Mouse (Mus musculus) heart, embryonic 15.5 days (tissue): ENCODE results near the gene Prr22. TPM values are rescaled to one million over a fixed set of nuclear protein-coding genes. Genes with fewer than 3 reads are reported as not detected.

Source experiments
- ATAC-seq: fragments of 200-750 bp; cut with Nextera tagmentation; replicated peaks from 2 replicates; pipeline ENCODE4 v1.8.0; 2017; ENCODE audit warnings: low read depth, moderate TSS enrichment; ENCODE audit not compliant: insufficient number of reproducible peaks, insufficient read depth, low FRiP score
- H3K27ac ChIP-seq: fragments of 300-500 bp; sonication (generic); 2 replicates; pipeline ENCODE4 v1.5.1; 2015; ENCODE audit warnings: mild to moderate bottlenecking, inconsistent platforms
- H3K27me3 ChIP-seq: fragments of 300-500 bp; sonication (generic); 2 replicates; pipeline ENCODE4 v1.6.1; 2015; ENCODE audit warnings: inconsistent platforms
- H3K36me3 ChIP-seq: fragments of 300-500 bp; sonication (generic); 2 replicates; pipeline ENCODE4 v1.6.1; 2015; ENCODE audit warnings: mild to moderate bottlenecking, inconsistent platforms
- H3K4me1 ChIP-seq: fragments of 300-500 bp; sonication (generic); replicated peaks from 2 replicates; pipeline ENCODE4 v1.6.1; 2015; ENCODE audit warnings: inconsistent platforms
- H3K4me2 ChIP-seq: fragments of 300-500 bp; sonication (generic); 2 replicates; pipeline ENCODE4 v1.6.1; 2015; ENCODE audit warnings: inconsistent platforms, mild to moderate bottlenecking, moderate library complexity
- H3K4me3 ChIP-seq: fragments of 300-500 bp; sonication (generic); 2 replicates; pipeline ENCODE4 v1.5.1; 2015; ENCODE audit warnings: mild to moderate bottlenecking, inconsistent platforms
- H3K9ac ChIP-seq: fragments of 300-500 bp; sonication (generic); 2 replicates; pipeline ENCODE4 v1.6.1; 2015; ENCODE audit warnings: mild to moderate bottlenecking, inconsistent platforms
- H3K9me3 ChIP-seq: fragments of 300-500 bp; sonication (generic); replicated peaks from 2 replicates; pipeline ENCODE4 v1.6.1; 2016; ENCODE audit warnings: inconsistent platforms
- WGBS: fragments of 180-500 bp; shearing (Covaris S2); methylation state at CpG from one replicate; pipeline ENCODE4 v1.1.7; 2015; ENCODE audit warnings: mixed read lengths; 5-methylcytosine and 5-hydroxymethylcytosine counted together
- polyA plus RNA-seq: library from polyadenylated mRNA; unstranded; fragments of >200 nt; fragmentation: Nextera tagmentation; extraction: Ambion mirVana; gene quantifications from 2 replicates; pipeline ENCODE4 v1.2.1, GENCODE M21; 2015

Prr22 gene
- polyA plus RNA-seq, 1 experiment from 2014 or later, result 0.92 TPM

DNA sequence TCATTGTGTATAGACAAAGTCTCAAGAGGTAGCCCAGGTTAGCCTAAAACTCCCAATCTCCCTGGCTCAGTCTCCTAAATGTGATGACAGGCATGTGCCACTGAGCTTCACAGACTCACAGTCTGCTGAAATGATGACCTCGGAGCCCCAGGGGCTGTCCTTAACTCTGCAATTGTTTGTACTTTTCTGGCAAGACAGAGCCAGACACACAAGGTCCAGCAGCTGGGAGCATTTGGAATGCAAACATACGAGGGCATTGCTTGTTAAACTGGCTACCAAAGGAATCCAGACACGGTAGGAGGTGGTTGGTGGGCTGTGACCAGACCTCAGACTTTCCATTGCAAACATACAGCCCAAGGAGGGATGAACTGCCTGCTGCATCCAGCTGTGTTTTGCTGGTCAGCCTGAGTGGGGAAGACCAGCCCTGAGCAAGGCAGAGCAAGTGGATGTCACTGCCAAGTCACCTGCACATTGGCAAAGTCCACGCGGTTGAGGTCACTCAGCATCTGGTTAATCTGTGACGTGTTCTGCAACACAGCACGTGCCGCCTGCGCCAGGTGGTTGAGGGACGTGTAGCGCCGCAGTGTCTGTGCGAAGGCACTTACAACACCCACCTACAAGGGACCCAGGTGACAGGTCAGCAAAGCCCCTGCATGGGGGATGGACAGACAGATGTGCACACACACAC, 10.4 kb downstream of the Prr22 start:
- Histone ChIP-seq H3K36me3 (peaks cover 6% of the 10 kb centered on the region), H3K4me3 (no peak overlapping the region)
- ATAC-seq, result no peak

GRCm38 (mm10) chr17:56788886-56789285, 18.8 kb downstream of the Prr22 start:
- ATAC-seq, result no peak
- H3K36me3 ChIP-seq, result no peaks in the 10 kb centered on the region
- no peak overlapping the region for H3K27ac ChIP-seq
- H3K9ac ChIP-seq, result 0 out of 2 replicates have a peak overlapping the region, but pooled peaks have one; percentile 7
- H3K9me3 ChIP-seq, result no peaks in the 10 kb centered on the region
- no peaks in the 10 kb centered on the region for H3K27me3 ChIP-seq
- H3K4me1 ChIP-seq, result peaks cover 15% of the 10 kb centered on the region
- H3K4me2 ChIP-seq, result no peak overlapping the region
- H3K4me3 ChIP-seq, result no peak overlapping the region
- WGBS, result 64% methylated on average over 3 of the region's 3 CpGs

More for the DNA sequence above, 10.4 kb downstream of the Prr22 start:
- Histone ChIP-seq H3K27me3 (no peaks in the 10 kb centered on the region), H3K9me3 (no peaks in the 10 kb centered on the region), H3K4me1 (peaks cover 21% of the 10 kb centered on the region), H3K9ac (no peak overlapping the region), H3K4me2 (no peak overlapping the region), H3K27ac (peak overlapping the region; percentile 74; the same call in 1 of the 2 replicates)
- WGBS, result 76% methylated on average over 13 of the region's 13 CpGs

- no peak overlapping the region for H3K9ac ChIP-seq
- no peaks in the 10 kb centered on the region for H3K36me3 ChIP-seq
- 68% methylated on average over 6 of the region's 6 CpGs for WGBS
- H3K4me3 ChIP-seq, result no peak overlapping the region
- no peak overlapping the region for H3K4me2 ChIP-seq
- H3K27me3 ChIP-seq, result no peaks in the 10 kb centered on the region
- no peak for ATAC-seq
- H3K9me3 ChIP-seq, result no peaks in the 10 kb centered on the region
- H3K27ac ChIP-seq, result no peak overlapping the region
- peaks cover 15% of the 10 kb centered on the region for H3K4me1 ChIP-seq
Measured at GRCm38 (mm10) chr17:56789286-56789685, 19.2 kb downstream of the Prr22 start.

GRCm38 (mm10) chr17:56792588-56792987, 22.5 kb downstream of the Prr22 start:
- no peak overlapping the region for H3K9ac ChIP-seq
- H3K27me3 ChIP-seq, result no peaks in the 10 kb centered on the region
- ATAC-seq, result no peak
- H3K4me2 ChIP-seq, result no peak overlapping the region
- H3K27ac ChIP-seq, result no peak overlapping the region
- no peak overlapping the region for H3K4me3 ChIP-seq
- H3K36me3 ChIP-seq, result no peaks in the 10 kb centered on the region
- H3K4me1 ChIP-seq, result peaks cover 15% of the 10 kb centered on the region
- 80% methylated on average over 3 of the region's 3 CpGs for WGBS
- no peaks in the 10 kb centered on the region for H3K9me3 ChIP-seq

DNA sequence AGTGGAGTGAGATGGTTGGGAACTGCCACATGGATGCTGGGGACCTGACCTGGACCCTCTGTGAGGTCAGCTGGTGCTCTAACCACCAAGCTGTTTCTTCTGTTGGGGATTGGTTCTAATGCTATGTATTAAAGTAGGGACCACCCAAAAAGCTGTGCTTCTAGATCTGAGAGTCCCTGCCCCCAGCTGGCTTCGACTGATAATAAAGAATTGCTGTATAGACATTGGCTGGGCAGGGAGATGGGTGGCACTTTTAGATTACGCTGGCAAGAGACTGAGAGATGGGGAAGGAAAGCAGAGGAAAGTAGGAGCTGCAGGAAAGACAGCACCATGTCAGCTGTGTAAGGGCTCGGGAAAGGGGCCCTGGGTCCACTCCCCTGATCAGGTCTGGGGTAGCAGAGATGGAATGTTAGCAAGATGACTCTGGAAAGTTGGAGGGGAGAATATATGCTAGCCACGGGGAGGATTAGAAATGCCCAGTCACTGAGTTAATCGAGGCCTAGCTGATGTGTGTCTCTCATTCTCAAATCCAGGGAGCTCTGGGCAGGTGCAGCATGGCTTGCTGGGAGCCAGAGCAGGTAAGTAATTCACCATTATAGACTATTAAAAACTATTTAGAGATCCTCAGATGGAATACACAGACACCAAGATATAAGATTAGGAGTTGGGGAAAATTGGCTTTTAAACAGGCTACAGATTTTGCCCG, 23.7 kb downstream of the Prr22 start:
- 59% methylated on average over 6 of the region's 6 CpGs for WGBS
- H3K4me1 ChIP-seq, result peaks cover 9% of the 10 kb centered on the region
- no peak overlapping the region for H3K4me2 ChIP-seq
- ATAC-seq, result no peak
- no peak overlapping the region for H3K27ac ChIP-seq
- no peak overlapping the region for H3K4me3 ChIP-seq
- no peaks in the 10 kb centered on the region for H3K9me3 ChIP-seq
- H3K36me3 ChIP-seq, result no peaks in the 10 kb centered on the region
- H3K9ac ChIP-seq, result no peak overlapping the region
- no peaks in the 10 kb centered on the region for H3K27me3 ChIP-seq

GRCm38 (mm10) chr17:56799276-56799675, 29.2 kb downstream of the Prr22 start:
- Histone ChIP-seq H3K4me2 (no peak overlapping the region), H3K4me1 (no peaks in the 10 kb centered on the region), H3K9ac (no peak overlapping the region), H3K27me3 (no peaks in the 10 kb centered on the region), H3K4me3 (no peak overlapping the region), H3K27ac (no peak overlapping the region), H3K9me3 (no peaks in the 10 kb centered on the region), H3K36me3 (peaks cover 5% of the 10 kb centered on the region; the same call in 1 of the 2 replicates)
- no peak for ATAC-seq
- WGBS, result 81% methylated on average over 3 of the region's 3 CpGs

DNA sequence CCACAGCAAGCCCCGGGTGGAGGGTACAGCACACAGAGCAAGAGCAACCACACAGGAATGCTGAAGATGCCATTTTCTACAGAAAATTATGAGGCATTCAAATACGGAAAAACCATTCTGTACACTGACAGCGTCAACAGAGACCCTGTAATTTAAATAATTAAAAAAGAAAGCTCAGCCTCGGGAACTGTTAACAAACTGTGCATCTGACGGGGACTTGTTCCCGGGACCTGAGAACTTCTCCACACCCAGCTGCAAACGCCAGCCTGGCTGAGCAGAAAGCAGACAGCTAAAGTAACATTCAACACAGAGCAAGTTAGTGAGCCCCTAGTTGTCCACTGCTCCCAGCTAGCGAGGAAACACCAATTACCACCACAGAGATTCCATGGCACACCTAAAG, 32.0 kb downstream of the Prr22 start:
- Histone ChIP-seq H3K4me3 (no peak overlapping the region), H3K4me1 (no peaks in the 10 kb centered on the region), H3K4me2 (no peak overlapping the region), H3K9ac (no peak overlapping the region), H3K27me3 (no peaks in the 10 kb centered on the region), H3K36me3 (peaks cover 5% of the 10 kb centered on the region; the same call in 1 of the 2 replicates), H3K27ac (no peak overlapping the region), H3K9me3 (no peaks in the 10 kb centered on the region)
- 73% methylated on average over 8 of the region's 8 CpGs for WGBS
- no peak for ATAC-seq

GRCm38 (mm10) chr17:56804952-56805351, 34.9 kb downstream of the Prr22 start:
- Histone ChIP-seq H3K9ac (no peak overlapping the region), H3K36me3 (peaks cover 5% of the 10 kb centered on the region; the same call in 1 of the 2 replicates), H3K9me3 (no peaks in the 10 kb centered on the region), H3K4me1 (peaks cover 8% of the 10 kb centered on the region), H3K27ac (no peak overlapping the region), H3K27me3 (no peaks in the 10 kb centered on the region), H3K4me2 (no peak overlapping the region), H3K4me3 (no peak overlapping the region)
- WGBS, result 69% methylated on average over 5 of the region's 5 CpGs
- no peak for ATAC-seq

- WGBS, result 78% methylated on average over 1 of the region's 1 CpGs
- ATAC-seq, result no peak
- no peak overlapping the region for H3K4me3 ChIP-seq
- no peaks in the 10 kb centered on the region for H3K27me3 ChIP-seq
- H3K9me3 ChIP-seq, result no peaks in the 10 kb centered on the region
- H3K36me3 ChIP-seq, result peaks cover 5% of the 10 kb centered on the region; the same call in 1 of the 2 replicates
- H3K9ac ChIP-seq, result no peak overlapping the region
- no peak overlapping the region for H3K4me2 ChIP-seq
- no peak overlapping the region for H3K27ac ChIP-seq
- H3K4me1 ChIP-seq, result peaks cover 16% of the 10 kb centered on the region
Measured at GRCm38 (mm10) chr17:56805784-56806183, 35.7 kb downstream of the Prr22 start.

- no peak overlapping the region for H3K4me2 ChIP-seq
- no peak overlapping the region for H3K4me3 ChIP-seq
- H3K4me1 ChIP-seq, result peaks cover 25% of the 10 kb centered on the region
- ATAC-seq, result peak; percentile 63
- no peaks in the 10 kb centered on the region for H3K36me3 ChIP-seq
- H3K9me3 ChIP-seq, result no peaks in the 10 kb centered on the region
- H3K27ac ChIP-seq, result no peak overlapping the region
- WGBS, result 7% methylated on average over 9 of the region's 9 CpGs
- H3K9ac ChIP-seq, result no peak overlapping the region
- no peaks in the 10 kb centered on the region for H3K27me3 ChIP-seq
Measured at GRCm38 (mm10) chr17:56808518-56808917, 38.5 kb downstream of the Prr22 start.

GRCm38 (mm10) chr17:56810245-56810644, 40.2 kb downstream of the Prr22 start:
- H3K27ac ChIP-seq, result peak overlapping the region; percentile 95
- no peak overlapping the region for H3K4me3 ChIP-seq
- peaks cover 40% of the 10 kb centered on the region for H3K4me1 ChIP-seq
- H3K27me3 ChIP-seq, result no peaks in the 10 kb centered on the region
- H3K9ac ChIP-seq, result no peak overlapping the region
- ATAC-seq, result peak; percentile 81
- H3K36me3 ChIP-seq, result no peaks in the 10 kb centered on the region
- 6% methylated on average over 3 of the region's 3 CpGs for WGBS
- H3K4me2 ChIP-seq, result no peak overlapping the region
- no peaks in the 10 kb centered on the region for H3K9me3 ChIP-seq
